Mouse (Mus musculus) retina, embryonic 14.5 days (tissue): ENCODE measurements around the gene Atp2a3.

Source experiments
- DNase-seq: peaks from one replicate; pipeline ENCODE4 v3.0.0-alpha.2; 2015; ENCODE audit warnings: low spot score

The Atp2a3 gene

DNA sequence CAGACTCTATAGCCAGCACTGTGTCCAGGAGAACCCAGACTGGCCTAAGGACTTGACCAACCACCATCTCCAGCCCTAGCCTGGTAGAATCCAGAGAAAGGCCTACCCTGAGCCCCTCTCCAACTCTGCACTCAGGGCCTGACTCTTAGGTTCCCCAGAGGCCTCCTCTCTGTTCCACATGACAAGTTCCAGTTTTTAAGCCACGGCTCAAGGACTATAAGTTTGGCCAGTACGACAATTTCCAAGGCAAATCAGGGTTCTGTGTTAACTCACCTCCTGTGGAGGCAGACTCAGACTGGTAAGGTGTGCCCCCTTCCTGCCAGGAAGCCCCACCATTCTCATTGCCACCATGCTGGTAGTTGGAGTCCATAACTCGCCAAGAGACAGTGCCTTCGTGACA, 6.8 kb upstream of the Atp2a3 start:
- no peak for DNase-seq

DNA sequence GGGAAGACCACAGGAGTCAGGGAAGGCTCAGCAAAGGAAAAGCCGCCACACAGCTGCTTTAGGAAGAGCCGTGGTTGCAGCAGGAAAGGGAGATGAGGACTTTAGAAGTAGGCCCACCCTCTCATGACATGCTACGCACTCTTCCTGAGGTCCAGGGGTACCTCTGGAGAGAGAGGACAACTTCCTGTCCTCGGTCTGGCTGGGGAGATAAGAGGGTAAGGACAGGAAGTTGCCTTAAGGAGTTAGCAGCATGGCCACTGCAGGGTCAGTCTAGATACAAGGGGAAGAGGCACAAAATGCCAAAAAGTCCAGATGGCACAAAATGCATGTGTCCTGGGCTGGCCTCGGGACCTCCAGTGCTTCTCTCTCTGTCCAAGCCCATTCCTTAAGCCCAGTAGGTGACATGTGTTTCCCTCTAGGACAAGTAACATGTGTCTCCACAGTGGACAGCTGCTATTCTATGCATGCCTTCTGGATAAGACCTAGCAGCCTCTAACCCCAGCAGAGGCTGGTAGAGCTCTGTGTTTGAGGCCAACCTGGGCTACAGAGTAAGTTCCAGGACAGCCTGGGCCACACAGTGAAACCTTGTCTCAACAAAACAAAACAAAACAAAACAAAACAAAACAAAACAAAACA, 5.5 kb upstream of the Atp2a3 start:
- no peak for DNase-seq

DNA sequence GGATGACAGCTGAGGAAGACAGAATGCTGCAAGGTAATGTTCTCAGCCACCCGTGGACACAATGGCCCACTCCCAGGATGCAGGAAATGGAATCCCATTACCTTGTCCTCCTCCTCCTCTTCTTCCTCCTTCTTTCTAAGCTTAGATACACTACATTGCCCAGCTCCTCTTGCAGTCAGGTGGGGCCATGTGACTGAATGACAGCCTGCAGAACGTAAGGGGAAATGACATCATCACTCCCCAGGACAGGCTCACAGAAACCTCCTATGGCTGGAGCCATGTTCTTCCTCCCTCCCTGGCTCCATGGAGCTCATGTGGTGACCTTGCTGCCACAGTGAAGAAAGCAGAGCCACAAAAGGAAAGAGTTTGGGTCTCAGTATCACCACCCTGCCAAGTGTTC, 3.7 kb upstream of the Atp2a3 start:
- DNase-seq: no peak

- DNase-seq: no peak
Observed at GRCm38 (mm10) chr11:72959924-72960679, 867 bp upstream of the Atp2a3 start.

GRCm38 (mm10) chr11:72960723-72961071, 272 bp upstream of the Atp2a3 start:
- DNase-seq: no peak

DNA sequence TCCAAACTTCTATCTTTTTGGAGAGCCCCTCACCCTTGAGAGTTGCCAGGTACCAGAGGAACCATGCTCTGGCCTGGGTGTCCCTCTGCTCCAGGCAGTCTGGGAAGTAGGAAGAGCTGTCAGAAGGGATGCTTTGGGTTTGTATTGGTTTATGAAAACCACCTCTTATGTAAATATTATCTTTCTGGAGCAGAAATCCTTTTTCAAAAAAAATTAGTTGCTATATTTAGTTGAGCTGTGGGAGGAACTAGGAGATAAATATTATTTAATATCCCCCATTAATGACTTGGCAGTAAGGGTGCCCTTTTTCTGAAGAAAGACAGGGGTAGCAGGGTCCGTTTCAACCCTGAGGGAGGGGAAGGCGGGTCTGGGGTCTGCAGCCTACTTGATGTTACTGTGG, 1.4 kb downstream of the Atp2a3 start:
- no peak for DNase-seq

DNA sequence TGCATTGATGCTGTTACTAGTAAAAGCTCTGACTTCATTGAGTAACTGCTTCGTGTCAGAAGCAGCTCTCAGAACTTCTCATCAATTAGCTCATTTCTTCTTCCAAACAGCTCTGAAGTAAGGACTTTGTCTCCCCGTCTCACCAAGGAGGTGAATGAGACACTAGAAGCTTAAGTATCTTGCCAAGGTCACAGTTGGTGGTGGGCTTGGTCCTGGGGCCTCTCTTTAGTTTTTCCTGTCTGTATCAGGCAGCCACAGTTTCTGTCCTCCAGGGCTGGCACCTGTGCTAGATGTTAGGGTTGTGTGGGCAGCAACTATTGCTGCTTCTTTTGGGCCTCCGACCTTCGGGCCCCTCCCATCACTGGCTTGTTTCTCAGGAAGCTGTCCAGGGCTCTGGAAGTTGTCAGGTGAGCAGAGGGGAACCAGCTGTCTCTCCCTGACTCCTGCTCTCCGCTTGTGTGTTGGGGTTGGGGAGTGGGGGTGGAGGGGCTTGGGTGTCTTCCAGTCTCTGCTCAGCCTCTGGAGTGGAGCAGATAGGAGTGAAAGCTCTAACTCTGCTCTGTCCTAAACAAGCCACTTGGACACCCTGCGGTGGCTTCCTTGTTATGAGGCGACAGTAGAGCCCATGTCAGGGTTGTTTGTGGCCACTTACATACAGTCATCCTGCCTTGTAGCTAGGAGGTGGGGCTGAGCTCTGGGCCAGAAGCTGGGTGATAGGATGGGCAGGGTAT, 2.3 kb downstream of the Atp2a3 start:
- no peak for DNase-seq

GRCm38 (mm10) chr11:72963789-72964294, 2.9 kb downstream of the Atp2a3 start:
- no peak for DNase-seq

GRCm38 (mm10) chr11:72974995-72975503, 14.1 kb downstream of the Atp2a3 start:
- no peak for DNase-seq

- DNase-seq: no peak
Observed at GRCm38 (mm10) chr11:72982516-72982915, 21.5 kb downstream of the Atp2a3 start.

- DNase-seq: no peak
Observed at GRCm38 (mm10) chr11:72983283-72983682, 22.3 kb downstream of the Atp2a3 start.

DNA sequence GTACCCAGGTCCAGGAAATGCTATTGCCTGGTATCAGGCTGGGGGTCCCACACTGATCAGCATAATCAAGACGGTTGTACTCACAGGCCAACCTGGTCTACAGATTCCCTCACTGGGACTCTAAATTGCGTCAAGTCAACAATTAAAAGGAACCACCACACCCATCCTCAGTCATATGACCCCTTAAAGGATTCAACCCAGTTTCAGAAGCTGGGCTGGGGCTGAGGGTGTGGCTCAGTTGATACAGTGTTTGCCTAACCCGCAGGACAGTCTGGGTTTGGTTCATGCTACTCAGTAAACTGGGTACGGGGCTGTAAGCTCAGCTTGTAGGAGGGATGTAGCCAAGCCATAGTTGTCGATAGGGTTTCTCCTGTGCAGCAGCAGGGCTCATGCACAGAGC, 25.8 kb downstream of the Atp2a3 start:
- DNase-seq: no peak

- DNase-seq: no peak
Observed at GRCm38 (mm10) chr11:72987234-72987633, 26.3 kb downstream of the Atp2a3 start.

DNA sequence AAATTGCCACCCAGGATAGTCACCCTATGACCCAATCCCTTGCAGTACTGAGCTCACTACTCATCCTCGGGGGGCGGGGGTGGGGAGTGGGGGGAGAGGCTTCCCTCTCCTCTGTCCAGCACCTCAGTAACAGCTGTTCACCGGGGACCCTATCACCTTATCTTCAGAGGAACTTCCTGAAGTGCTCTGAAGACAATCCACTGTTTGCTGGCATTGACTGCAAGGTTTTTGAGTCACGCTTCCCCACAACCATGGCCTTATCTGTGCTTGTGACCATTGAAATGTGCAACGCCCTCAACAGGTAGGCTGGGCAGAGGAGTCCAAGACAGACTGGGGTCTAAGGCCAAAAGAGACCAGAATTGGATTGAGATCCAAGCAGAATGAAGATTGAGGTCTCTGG, 26.8 kb downstream of the Atp2a3 start:
- no peak for DNase-seq

GRCm38 (mm10) chr11:72989044-72989443, 28.1 kb downstream of the Atp2a3 start:
- DNase-seq: no peak

- DNase-seq: no peak
Observed at GRCm38 (mm10) chr11:72990688-72991087, 29.7 kb downstream of the Atp2a3 start.

DNA sequence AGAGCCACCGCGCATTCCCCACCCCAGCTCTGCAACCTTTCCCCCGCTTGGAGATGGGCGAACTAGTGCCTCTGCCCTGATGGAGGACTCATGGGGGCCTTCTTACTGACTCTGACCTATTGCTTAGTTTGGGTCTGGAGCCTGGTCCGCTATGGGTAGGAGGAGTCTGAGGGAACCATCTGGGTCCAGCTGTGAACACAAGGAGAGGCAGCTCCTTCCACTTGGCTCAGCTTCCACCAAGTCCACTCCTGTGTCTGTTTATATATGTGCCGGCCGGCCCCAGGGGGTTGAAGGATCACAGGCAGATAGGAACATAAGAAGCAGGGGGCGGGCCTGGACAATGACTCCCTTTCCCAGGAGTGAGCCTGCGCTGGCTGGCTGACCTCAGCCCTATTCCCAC, 31.0 kb downstream of the Atp2a3 start:
- no peak for DNase-seq

DNA sequence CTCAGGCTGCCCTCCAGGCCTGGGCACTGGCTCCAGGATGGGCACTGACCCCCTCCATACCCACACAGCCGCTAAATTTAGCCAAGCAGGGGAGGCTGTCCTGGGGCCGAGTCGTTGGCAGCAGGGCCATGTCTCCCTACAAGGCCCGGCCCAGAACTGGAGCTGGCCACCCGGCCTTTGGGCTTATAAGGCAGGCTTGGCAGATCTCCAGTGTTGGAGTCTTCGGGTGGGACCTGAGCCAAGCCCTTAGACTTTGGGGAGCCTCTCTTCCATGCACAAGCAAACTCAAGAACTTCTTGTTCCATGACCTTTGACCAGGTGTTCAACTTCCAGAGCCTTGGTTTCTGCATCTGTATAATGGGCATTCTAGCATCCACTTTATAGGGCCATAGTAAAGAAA, 35.4 kb downstream of the Atp2a3 start:
- no peak for DNase-seq

DNA sequence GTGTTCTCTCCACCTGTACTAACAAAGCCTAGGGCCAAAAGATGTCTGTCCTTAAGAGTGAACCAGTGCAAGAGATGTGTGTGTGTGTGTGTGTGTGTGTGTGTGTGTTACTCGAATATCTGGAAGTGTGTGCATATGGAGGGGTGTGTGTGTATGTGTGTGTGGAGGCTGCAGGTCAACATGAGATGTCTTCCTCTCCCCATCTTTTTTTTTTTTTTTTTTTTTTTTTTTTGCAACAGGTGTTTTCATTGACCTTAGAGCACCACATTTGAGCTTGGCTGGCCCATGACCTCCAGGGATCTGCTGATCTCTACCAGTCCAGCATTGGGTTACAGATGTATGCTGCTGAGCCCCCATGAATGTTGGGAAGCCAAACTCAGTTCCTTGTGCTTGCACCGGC, 35.8 kb downstream of the Atp2a3 start:
- no peak for DNase-seq

- DNase-seq: no peak
Observed at GRCm38 (mm10) chr11:72997529-72998326, 36.8 kb downstream of the Atp2a3 start.

DNA sequence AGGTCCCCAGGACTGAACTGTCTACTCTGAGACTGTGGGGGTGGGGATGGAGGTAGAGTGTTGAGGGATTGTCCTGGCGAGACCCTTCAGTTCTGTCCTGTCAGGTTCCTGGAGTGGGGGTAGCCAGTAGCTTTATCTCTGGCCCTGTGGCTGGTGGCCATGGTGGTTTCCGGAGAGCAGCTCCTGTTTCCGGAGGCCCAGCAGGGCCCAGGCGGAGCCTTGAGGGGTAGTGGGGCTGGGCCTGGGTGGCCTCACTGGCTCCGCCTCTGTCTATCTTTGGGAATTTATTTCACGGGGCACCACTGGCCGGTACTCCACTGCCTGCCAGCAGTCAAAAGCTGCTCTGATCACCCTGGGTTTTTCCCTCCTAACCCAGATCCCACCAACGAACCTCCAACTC, 37.8 kb downstream of the Atp2a3 start, which contains the start of gene P2rx1:
Gene P2rx1 (plus strand): TSS at position 333 of the 400 bp plus-strand sequence.
- no peak for DNase-seq

- peak; percentile 83 for DNase-seq
Observed at GRCm38 (mm10) chr11:73001029-73001428, 40.1 kb downstream of the Atp2a3 start.
